ENCODE assay signal across 22 mouse cellular contexts in genomic region chr8:11119030-11119634, GRCm38 (mm10).
DNase-seq lines count a peak whose midpoint lies in the region; ATAC-seq lines count a peak whose summit lies in the region.
"Had no signal": no experiment of that assay in that cellular context is flagged by ENCODE, and none has a peak within 500 bp of the region (broad histone marks: within the 10 kb centered on the region; RNA-seq: fewer than 3 reads in every experiment).

No protein-coding gene starts in this region.

- no peaks in the 10 kb centered on the region for H3K27me3 ChIP-seq in neural tube, embryonic 12.5 days (replicated peaks)
- H3K27me3 ChIP-seq in neural tube, embryonic 15.5 days (replicated peaks) = no peaks in the 10 kb centered on the region
- H3K27me3 ChIP-seq in forebrain, embryonic 15.5 days = peaks cover 20% of the 10 kb centered on the region; the same call in 1 of the 2 replicates

- intact Hi-C loops in heart, postnatal 10 days (cut with DNase I) = no loop called here

- DNase-seq in heart, adult 11 months = peak; percentile 30
- no peak for DNase-seq in heart, postnatal 10 days
- DNase-seq in lung, postnatal 10 days = no peak
- DNase-seq: adrenal gland, postnatal 14 days; cerebellum, adult 11-12 months; cerebellum, postnatal 14 days; embryo, embryonic 11 days; gastrocnemius, adult 2 months; kidney, adult 2 months; kidney, postnatal 14 days; layer of hippocampus, postnatal 36 days; liver, postnatal 0 days; lung, postnatal 14 days had no signal

- no peak overlapping the region for H3K4me3 ChIP-seq in neural tube, embryonic 12.5 days
- H3K4me3 ChIP-seq in neural tube, embryonic 15.5 days (replicated peaks) = no peak overlapping the region
- H3K4me3 ChIP-seq in forebrain, embryonic 15.5 days = no peak overlapping the region
- H3K4me3 ChIP-seq: gastrocnemius, adult 2 months; heart, embryonic 12.5 days; layer of hippocampus, adult 2 months; limb, embryonic 10.5 days had no signal

- 73% methylated on average over 5 of the region's 5 CpGs for WGBS in neural tube, embryonic 12.5 days
- 47% methylated on average over 5 of the region's 5 CpGs for WGBS in neural tube, embryonic 15.5 days
- WGBS in forebrain, embryonic 15.5 days = 22% methylated on average over 5 of the region's 5 CpGs

- H3K4me1 ChIP-seq in neural tube, embryonic 12.5 days = no peaks in the 10 kb centered on the region
- peaks cover 3% of the 10 kb centered on the region; the same call in 1 of the 2 replicates for H3K4me1 ChIP-seq in neural tube, embryonic 15.5 days
- H3K4me1 ChIP-seq in forebrain, embryonic 15.5 days = peaks cover 25% of the 10 kb centered on the region

- H3K9me3 ChIP-seq in neural tube, embryonic 12.5 days = no peaks in the 10 kb centered on the region
- no peaks in the 10 kb centered on the region for H3K9me3 ChIP-seq in neural tube, embryonic 15.5 days (replicated peaks)
- H3K9me3 ChIP-seq in forebrain, embryonic 15.5 days = no peaks in the 10 kb centered on the region
- H3K9me3 ChIP-seq: heart, embryonic 12.5 days; limb, embryonic 10.5 days had no signal

- H3K27ac ChIP-seq in neural tube, embryonic 12.5 days = no peak overlapping the region
- no peak overlapping the region for H3K27ac ChIP-seq in neural tube, embryonic 15.5 days (replicated peaks)
- no peak overlapping the region for H3K27ac ChIP-seq in forebrain, embryonic 15.5 days (replicated peaks)
- H3K27ac ChIP-seq: gastrocnemius, adult 2 months; layer of hippocampus, adult 2 months; limb, embryonic 10.5 days had no signal

- no peaks in the 10 kb centered on the region for H3K36me3 ChIP-seq in neural tube, embryonic 12.5 days
- no peaks in the 10 kb centered on the region for H3K36me3 ChIP-seq in neural tube, embryonic 15.5 days
- no peaks in the 10 kb centered on the region for H3K36me3 ChIP-seq in forebrain, embryonic 15.5 days
- H3K36me3 ChIP-seq: heart, embryonic 12.5 days; limb, embryonic 10.5 days had no signal

- ATAC-seq in neural tube, embryonic 12.5 days (ENCODE audit: low FRiP score, low read depth) = 0 out of 2 replicates have a peak, but pooled peaks have one; percentile 21
- ATAC-seq in neural tube, embryonic 15.5 days (ENCODE audit: low FRiP score) = no peak
- peak; percentile 63 for ATAC-seq in forebrain, embryonic 15.5 days (replicated peaks)
- ATAC-seq in erythroid progenitor cell, adult 5-6 weeks (replicated peaks; ENCODE audit: low FRiP score, poor library complexity, severe bottlenecking) = no peak
- ATAC-seq: CD4-positive, CD25-positive, alpha-beta regulatory T cell, adult 4 months; inflammation-experienced regulatory T-cells, adult 6 months; liver, postnatal 0 days had no signal

- no peak overlapping the region for H3K4me2 ChIP-seq in neural tube, embryonic 12.5 days (replicated peaks)
- H3K4me2 ChIP-seq in neural tube, embryonic 15.5 days = no peak overlapping the region
- no peak overlapping the region for H3K4me2 ChIP-seq in forebrain, embryonic 15.5 days (replicated peaks)
- H3K4me2 ChIP-seq: heart, embryonic 12.5 days had no signal

- no peak overlapping the region for H3K9ac ChIP-seq in neural tube, embryonic 12.5 days
- no peak overlapping the region for H3K9ac ChIP-seq in neural tube, embryonic 15.5 days (replicated peaks)
- H3K9ac ChIP-seq in forebrain, embryonic 15.5 days (replicated peaks) = no peak overlapping the region
- H3K9ac ChIP-seq: heart, embryonic 12.5 days; liver, postnatal 0 days had no signal

Comparison
In these comparisons a context has a peak if more than half of its experiments do, and no peak if none do; other contexts are left out.
1. ATAC-seq: peak in neural tube, embryonic 12.5 days (single experiment) and forebrain, embryonic 15.5 days (single experiment); none in neural tube, embryonic 15.5 days (single experiment) and erythroid progenitor cell, adult 5-6 weeks (single experiment).